Mouse (Mus musculus) thymus, adult 2 months (tissue): Measurements from ENCODE around the gene Urgcp. TPM values are rescaled to one million over a fixed set of nuclear protein-coding genes. Genes with fewer than 3 reads are reported as not detected.
A peak's percentile ranks its signal among the peaks of the same experiment; 100 is the strongest.

Experiments
- DNase-seq: peaks from one replicate; pipeline ENCODE4 v3.0.0; 2021
- H3K27ac ChIP-seq: fragments of 200-500 bp; 2 replicates; pipeline ENCODE4 v1.5.1; 2012; ENCODE audit warnings: low read length, control low read depth; ENCODE audit not compliant: control insufficient read depth, insufficient read depth
- H3K27me3 ChIP-seq: fragments of 200-500 bp; 2 replicates; pipeline ENCODE4 v1.6.1; 2012; ENCODE audit warnings: mild to moderate bottlenecking, low read length, moderate library complexity, mixed read lengths; ENCODE audit not compliant: control insufficient read depth, insufficient read depth
- H3K36me3 ChIP-seq: fragments of 200-500 bp; 2 replicates; pipeline ENCODE4 v1.6.1; 2012; ENCODE audit warnings: mild to moderate bottlenecking, low read length, moderate library complexity; ENCODE audit not compliant: control insufficient read depth, insufficient read depth
- H3K4me1 ChIP-seq: fragments of 200-500 bp; replicated peaks from 2 replicates; pipeline ENCODE4 v1.6.1; 2012; ENCODE audit warnings: low read length; ENCODE audit not compliant: control insufficient read depth, insufficient read depth
- H3K4me3 ChIP-seq: fragments of 200-500 bp; 2 replicates; pipeline ENCODE4 v1.5.1; 2012; ENCODE audit warnings: mild to moderate bottlenecking, low read length, control low read depth, moderate library complexity; ENCODE audit not compliant: control insufficient read depth, insufficient read depth
- CTCF ChIP-seq: fragments of 200-500 bp; IDR thresholded peaks from 2 replicates; pipeline ENCODE4 v1.5.1; 2012; ENCODE audit warnings: mild to moderate bottlenecking, control low read depth, low read length, moderate library complexity, borderline replicate concordance; ENCODE audit not compliant: control insufficient read depth, poor library complexity, insufficient read depth; ENCODE audit errors: extremely low read depth
- POLR2A ChIP-seq: fragments of 200-500 bp; IDR thresholded peaks from 2 replicates; pipeline ENCODE4 v1.6.1; 2012; ENCODE audit warnings: mild to moderate bottlenecking, low read length, control low read depth, moderate library complexity; ENCODE audit not compliant: control insufficient read depth, poor library complexity, insufficient read depth; ENCODE audit errors: extremely low read depth
- whole genome bisulfite sequencing: fragments of 180-500 bp; shearing (Covaris S2); methylation state at CpG from one replicate; pipeline ENCODE4 v1.1.7; 2018; 5-methylcytosine and 5-hydroxymethylcytosine counted together
- polyA plus RNA-seq: library from polyadenylated mRNA; depleted of rRNA; stranded (reverse); fragments of >200 nt; gene quantifications from 2 replicates; pipeline ENCODE4 v1.2.3, GENCODE M21; 2012

Urgcp gene
- polyA plus RNA-seq, 1 experiment = 22.2 TPM

GRCm38 (mm10) chr11:5716246-5716645, 45.9 kb downstream of the Urgcp start:
- WGBS = 97% methylated on average over 11 of the region's 11 CpGs
- TF ChIP-seq CTCF = no peak
- TF ChIP-seq POLR2A = no peak
- Histone ChIP-seq H3K4me3 (no peak overlapping the region), H3K36me3 (peaks cover 26% of the 10 kb centered on the region), H3K4me1 (no peaks in the 10 kb centered on the region), H3K27me3 (no peaks in the 10 kb centered on the region), H3K27ac (no peak overlapping the region)
- no peak for DNase-seq

- no peak for DNase-seq
- H3K27me3 ChIP-seq = no peaks in the 10 kb centered on the region
- 97% methylated on average over 14 of the region's 14 CpGs for WGBS
- peaks cover 26% of the 10 kb centered on the region for H3K36me3 ChIP-seq
- H3K4me3 ChIP-seq = no peak within 1 kb of the TSS
- H3K27ac ChIP-seq = no peak within 1 kb of the TSS
- TF ChIP-seq POLR2A (no peak), CTCF (no peak)
- no peaks in the 10 kb centered on the region for H3K4me1 ChIP-seq
These were observed 46.5 kb downstream of the Urgcp start, which contains the start of gene Mrps24 for GRCm38 (mm10) chr11:5715630-5716105. TSS of gene Mrps24 (minus strand) at chr11:5715680.

GRCm38 (mm10) chr11:5715179-5715578, 47.0 kb downstream of the Urgcp start:
- Histone ChIP-seq H3K4me3 (no peak overlapping the region), H3K27ac (no peak overlapping the region), H3K27me3 (no peaks in the 10 kb centered on the region), H3K36me3 (peaks cover 26% of the 10 kb centered on the region), H3K4me1 (no peaks in the 10 kb centered on the region)
- no peak for DNase-seq
- no peak for TF ChIP-seq CTCF
- no peak for TF ChIP-seq POLR2A
- WGBS = 92% methylated on average over 9 of the region's 9 CpGs

GRCm38 (mm10) chr11:5707530-5708353, 54.4 kb downstream of the Urgcp start:
- Histone ChIP-seq H3K27me3 (no peaks in the 10 kb centered on the region), H3K4me3 (peak overlapping the region; percentile 88), H3K27ac (no peak overlapping the region), H3K4me1 (peaks cover 9% of the 10 kb centered on the region), H3K36me3 (peaks cover 8% of the 10 kb centered on the region; the same call in 1 of the 2 replicates)
- 18% methylated on average over 50 of the region's 50 CpGs for WGBS
- TF ChIP-seq CTCF (no peak), POLR2A (peak; percentile 89)
- DNase-seq = peak; percentile 90

GRCm38 (mm10) chr11:5706874-5707529, 55.2 kb downstream of the Urgcp start:
- under 1% methylated on average over 43 of the region's 43 CpGs for WGBS
- TF ChIP-seq POLR2A = no peak
- no peak for TF ChIP-seq CTCF
- H3K27ac ChIP-seq = no peak overlapping the region
- peaks cover 8% of the 10 kb centered on the region; the same call in 1 of the 2 replicates for H3K36me3 ChIP-seq
- no peaks in the 10 kb centered on the region for H3K27me3 ChIP-seq
- peaks cover 9% of the 10 kb centered on the region for H3K4me1 ChIP-seq
- DNase-seq = peak; percentile 55
- H3K4me3 ChIP-seq = peak overlapping the region; percentile 88

GRCm38 (mm10) chr11:5705972-5706371, 56.2 kb downstream of the Urgcp start:
- no peak for DNase-seq
- TF ChIP-seq CTCF (no peak), POLR2A (no peak)
- peaks cover 8% of the 10 kb centered on the region; the same call in 1 of the 2 replicates for H3K36me3 ChIP-seq
- no peak overlapping the region for H3K27ac ChIP-seq
- H3K4me1 ChIP-seq = peaks cover 9% of the 10 kb centered on the region
- H3K27me3 ChIP-seq = no peaks in the 10 kb centered on the region
- no peak overlapping the region for H3K4me3 ChIP-seq
- WGBS = 95% methylated on average over 9 of the region's 9 CpGs
